Mouse (Mus musculus): ENCODE results near the gene Gcnt1.

- no peak for TF ChIP-seq EP300 (IDR thresholded peaks at IDR 0.05; ENCODE audit: low read depth)
- TF ChIP-seq CTCF (IDR thresholded peaks at IDR 0.05; ENCODE audit: low read depth): no peak
Measured at GRCm38 (mm10) chr19:17289526-17289925, 83.1 kb downstream of the Gcnt1 start.

Measured in heart, postnatal 0 days (tissue).